Mouse (Mus musculus) midbrain, embryonic 11.5 days (tissue): ENCODE results near the gene Spon2. TPM values are rescaled to one million over a fixed set of nuclear protein-coding genes. Genes with fewer than 3 reads are reported as not detected.

Source experiments
- ATAC-seq: fragments of 200-750 bp; cut with Nextera tagmentation; 2 replicates; pipeline ENCODE4 v1.8.0; 2017; ENCODE audit warnings: moderate TSS enrichment, moderate library complexity; ENCODE audit not compliant: low FRiP score
- DNase-seq: peaks from one replicate; pipeline ENCODE4 v3.0.0; 2015; ENCODE audit warnings: low spot score; ENCODE audit errors: missing footprints
- H3K27ac ChIP-seq: fragments of 300-500 bp; sonication (generic); 2 replicates; pipeline ENCODE4 v1.5.1; 2014; ENCODE audit warnings: low read depth, low read length
- H3K27me3 ChIP-seq: fragments of 300-500 bp; sonication (generic); 2 replicates; pipeline ENCODE4 v1.6.1; 2014; ENCODE audit warnings: mild to moderate bottlenecking, low read length, moderate library complexity, mixed read lengths; ENCODE audit not compliant: control insufficient read depth, insufficient read depth
- H3K36me3 ChIP-seq: fragments of 300-500 bp; sonication (generic); 2 replicates; pipeline ENCODE4 v1.6.1; 2014; ENCODE audit warnings: mild to moderate bottlenecking, low read length, moderate library complexity, mixed read lengths; ENCODE audit not compliant: control insufficient read depth, insufficient read depth
- H3K4me1 ChIP-seq: fragments of 300-500 bp; sonication (generic); 2 replicates; pipeline ENCODE4 v1.6.1; 2014; ENCODE audit warnings: low read length; ENCODE audit not compliant: control insufficient read depth, insufficient read depth
- H3K4me2 ChIP-seq: fragments of 300-500 bp; sonication (generic); 2 replicates; pipeline ENCODE4 v1.6.1; 2014; ENCODE audit warnings: mild to moderate bottlenecking, moderate library complexity
- H3K4me3 ChIP-seq: fragments of 300-500 bp; sonication (generic); 2 replicates; pipeline ENCODE4 v1.5.1; 2014; ENCODE audit warnings: low read depth, low read length
- H3K9ac ChIP-seq: fragments of 300-500 bp; sonication (generic); 2 replicates; pipeline ENCODE4 v1.6.1; 2014; ENCODE audit warnings: low read length
- H3K9me3 ChIP-seq: fragments of 300-500 bp; sonication (generic); 2 replicates; pipeline ENCODE4 v1.6.1; 2016; ENCODE audit warnings: low read length; ENCODE audit not compliant: control insufficient read depth
- WGBS: fragments of 180-500 bp; shearing (Covaris S2); extraction: QIAGEN DNeasy Blood & Tissue Kit; methylation state at CpG from one replicate; pipeline ENCODE4 v1.1.7; 2014; 5-methylcytosine and 5-hydroxymethylcytosine counted together
- polyA plus RNA-seq: library from polyadenylated mRNA; unstranded; fragments of >200 nt; fragmentation: Nextera tagmentation; extraction: Ambion mirVana; gene quantifications from 2 replicates; pipeline ENCODE4 v1.2.1, GENCODE M21; 2014

The Spon2 gene
- polyA plus RNA-seq, 1 experiment from 2014 or later: 3.5 TPM

GRCm38 (mm10) chr5:33220350-33221044 lies 2.2 kb upstream of the Spon2 start:
- Histone ChIP-seq H3K4me3 (no peak overlapping the region), H3K4me1 (peaks cover 11% of the 10 kb centered on the region), H3K36me3 (no peaks in the 10 kb centered on the region), H3K9ac (no peak overlapping the region), H3K4me2 (no peak overlapping the region), H3K27me3 (no peaks in the 10 kb centered on the region), H3K27ac (no peak overlapping the region), H3K9me3 (no peaks in the 10 kb centered on the region)
- WGBS: 81% methylated on average over 10 of the region's 10 CpGs
- DNase-seq (no peak), ATAC-seq (no peak)

- H3K4me3 ChIP-seq: no peak overlapping the region
- WGBS: 85% methylated on average over 4 of the region's 4 CpGs
- DNase-seq: no peak
- H3K9ac ChIP-seq: no peak overlapping the region
- no peaks in the 10 kb centered on the region for H3K27me3 ChIP-seq
- H3K36me3 ChIP-seq: no peaks in the 10 kb centered on the region
- no peak overlapping the region for H3K27ac ChIP-seq
- no peak overlapping the region for H3K4me2 ChIP-seq
- H3K4me1 ChIP-seq: peaks cover 11% of the 10 kb centered on the region
- no peak for ATAC-seq
- no peaks in the 10 kb centered on the region for H3K9me3 ChIP-seq
Measured at GRCm38 (mm10) chr5:33219831-33220230, 1.6 kb upstream of the Spon2 start.

- no peak for DNase-seq
- Histone ChIP-seq H3K4me1 (peaks cover 11% of the 10 kb centered on the region), H3K4me2 (no peak overlapping the region), H3K27me3 (no peaks in the 10 kb centered on the region), H3K9me3 (no peaks in the 10 kb centered on the region), H3K36me3 (no peaks in the 10 kb centered on the region), H3K9ac (no peak overlapping the region), H3K4me3 (no peak overlapping the region), H3K27ac (no peak overlapping the region)
- no peak for ATAC-seq
- WGBS: 74% methylated on average over 20 of the region's 20 CpGs
Measured at GRCm38 (mm10) chr5:33218746-33219449, 643 bp upstream of the Spon2 start.

GRCm38 (mm10) chr5:33217663-33218062 lies 592 bp downstream of the Spon2 start:
- Histone ChIP-seq H3K36me3 (no peaks in the 10 kb centered on the region), H3K4me1 (peaks cover 11% of the 10 kb centered on the region), H3K9me3 (no peaks in the 10 kb centered on the region), H3K4me3 (no peak overlapping the region), H3K4me2 (no peak overlapping the region), H3K27ac (no peak overlapping the region), H3K27me3 (no peaks in the 10 kb centered on the region), H3K9ac (no peak overlapping the region)
- 61% methylated on average over 3 of the region's 3 CpGs for WGBS
- ATAC-seq (no peak), DNase-seq (no peak)

GRCm38 (mm10) chr5:33214723-33215122 lies 3.5 kb downstream of the Spon2 start:
- no peak overlapping the region for H3K27ac ChIP-seq
- H3K9me3 ChIP-seq: no peaks in the 10 kb centered on the region
- H3K4me2 ChIP-seq: no peak overlapping the region
- H3K4me3 ChIP-seq: no peak overlapping the region
- H3K9ac ChIP-seq: no peak overlapping the region
- H3K27me3 ChIP-seq: no peaks in the 10 kb centered on the region
- ATAC-seq (no peak), DNase-seq (no peak)
- H3K4me1 ChIP-seq: peaks cover 11% of the 10 kb centered on the region
- H3K36me3 ChIP-seq: no peaks in the 10 kb centered on the region
- 76% methylated on average over 4 of the region's 4 CpGs for WGBS

GRCm38 (mm10) chr5:33211254-33211653 lies 7.0 kb downstream of the Spon2 start:
- Histone ChIP-seq H3K4me1 (no peaks in the 10 kb centered on the region), H3K9me3 (no peaks in the 10 kb centered on the region), H3K27ac (no peak overlapping the region), H3K9ac (no peak overlapping the region), H3K4me3 (no peak overlapping the region), H3K4me2 (no peak overlapping the region), H3K27me3 (no peaks in the 10 kb centered on the region), H3K36me3 (no peaks in the 10 kb centered on the region)
- DNase-seq: no peak
- no peak for ATAC-seq
- 79% methylated on average over 5 of the region's 5 CpGs for WGBS

- DNase-seq (no peak), ATAC-seq (no peak)
- Histone ChIP-seq H3K4me1 (no peaks in the 10 kb centered on the region), H3K4me2 (no peak overlapping the region), H3K27me3 (no peaks in the 10 kb centered on the region), H3K9me3 (no peaks in the 10 kb centered on the region), H3K9ac (no peak overlapping the region), H3K4me3 (no peak overlapping the region), H3K36me3 (no peaks in the 10 kb centered on the region), H3K27ac (no peak overlapping the region)
- WGBS: 92% methylated on average over 3 of the region's 3 CpGs
Measured at GRCm38 (mm10) chr5:33210515-33210914, 7.7 kb downstream of the Spon2 start.

GRCm38 (mm10) chr5:33208533-33209245 lies 9.6 kb downstream of the Spon2 start:
- no peaks in the 10 kb centered on the region for H3K36me3 ChIP-seq
- ATAC-seq: no peak
- WGBS: 81% methylated on average over 14 of the region's 14 CpGs
- peaks cover 3% of the 10 kb centered on the region; the same call in 1 of the 2 replicates for H3K4me1 ChIP-seq
- no peak overlapping the region for H3K4me2 ChIP-seq
- H3K9me3 ChIP-seq: no peaks in the 10 kb centered on the region
- H3K27ac ChIP-seq: no peak overlapping the region
- no peaks in the 10 kb centered on the region for H3K27me3 ChIP-seq
- H3K9ac ChIP-seq: no peak overlapping the region
- H3K4me3 ChIP-seq: no peak overlapping the region
- no peak for DNase-seq

GRCm38 (mm10) chr5:33207136-33207535 lies 11.1 kb downstream of the Spon2 start:
- WGBS: 57% methylated on average over 9 of the region's 9 CpGs
- DNase-seq (no peak), ATAC-seq (no peak)

More at GRCm38 (mm10) chr5:33207136-33207535, 11.1 kb downstream of the Spon2 start:
- H3K27me3 ChIP-seq: no peaks in the 10 kb centered on the region
- no peaks in the 10 kb centered on the region for H3K9me3 ChIP-seq
- no peak overlapping the region for H3K9ac ChIP-seq
- H3K36me3 ChIP-seq: no peaks in the 10 kb centered on the region
- H3K4me2 ChIP-seq: no peak overlapping the region
- H3K4me1 ChIP-seq: peaks cover 3% of the 10 kb centered on the region; the same call in 1 of the 2 replicates
- H3K4me3 ChIP-seq: no peak overlapping the region
- no peak overlapping the region for H3K27ac ChIP-seq
